Mouse (Mus musculus) myocyte (in vitro differentiated cells): ENCODE measurements around the gene Morf4l1. TPM values are rescaled to one million over a fixed set of nuclear protein-coding genes. Genes with fewer than 3 reads are reported as not detected.

Experiments
- H3K27me3 ChIP-seq: one replicate; pipeline ENCODE4 v1.6.1; 2011; ENCODE audit not compliant: control insufficient read depth, insufficient read depth, insufficient read length
- H3K36me3 ChIP-seq: one replicate; pipeline ENCODE4 v1.6.1; 2011; ENCODE audit not compliant: control insufficient read depth, insufficient read depth
- H3K4me2 ChIP-seq: one replicate; pipeline ENCODE4 v1.6.1; 2011; ENCODE audit warnings: low read depth, control low read depth
- H3K4me3 ChIP-seq: one replicate; pipeline ENCODE4 v1.5.1; 2011; ENCODE audit warnings: mild to moderate bottlenecking, control low read depth, moderate library complexity
- H3K79me2 ChIP-seq: one replicate; pipeline ENCODE4 v1.6.1; 2011; ENCODE audit not compliant: control insufficient read depth, insufficient read depth
- H3ac ChIP-seq: one replicate; pipeline ENCODE4 v1.6.1; 2011; ENCODE audit not compliant: control insufficient read depth, insufficient read length
- CEBPB ChIP-seq: IDR thresholded peaks from 2 replicates; pipeline ENCODE4 v1.6.1; 2011; ENCODE audit warnings: mild to moderate bottlenecking, moderate library complexity; ENCODE audit not compliant: poor library complexity, insufficient read depth, severe bottlenecking
- E2F4 ChIP-seq: IDR thresholded peaks from one replicate; pipeline ENCODE4 v1.6.1; 2011; ENCODE audit warnings: mild to moderate bottlenecking, control low read depth, moderate library complexity; ENCODE audit not compliant: insufficient read depth
- MAX ChIP-seq: IDR thresholded peaks from one replicate; pipeline ENCODE4 v1.6.1; 2011; ENCODE audit warnings: low read depth, mild to moderate bottlenecking, control low read depth
- MYOD1 ChIP-seq, 3 experiments: IDR thresholded peaks; one replicate each; pipeline ENCODE4 v1.6.1; 2011; ENCODE audit warnings: control low read depth in 2 of 3, low read depth in 2 of 3, mild to moderate bottlenecking in 2 of 3, moderate library complexity in 1 of 3; ENCODE audit not compliant: insufficient read length in 2 of 3, control insufficient read depth in 1 of 3
- MYOG ChIP-seq, 3 experiments: IDR thresholded peaks; one replicate each; pipeline ENCODE4 v1.6.1; 2011; ENCODE audit warnings: control low read depth in 2 of 3, low read depth in 2 of 3, mild to moderate bottlenecking in 2 of 3; ENCODE audit not compliant: insufficient read length in 2 of 3, control insufficient read depth in 1 of 3, insufficient read depth in 1 of 3
- POLR2A ChIP-seq: IDR thresholded peaks from one replicate; pipeline ENCODE4 v1.6.1; 2011; ENCODE audit warnings: low read depth, mild to moderate bottlenecking, control low read depth, moderate library complexity; ENCODE audit not compliant: insufficient read length
- POLR2AphosphoS2 ChIP-seq: IDR thresholded peaks from one replicate; pipeline ENCODE4 v1.6.1; 2011; ENCODE audit warnings: low read depth, control low read depth; ENCODE audit not compliant: insufficient read length
- REST ChIP-seq: IDR thresholded peaks from one replicate; pipeline ENCODE4 v1.6.1; 2011; ENCODE audit warnings: mild to moderate bottlenecking, control low read depth, moderate library complexity; ENCODE audit not compliant: insufficient read depth, insufficient read length
- SRF ChIP-seq: IDR thresholded peaks from one replicate; pipeline ENCODE4 v1.6.1; 2011; ENCODE audit warnings: low read depth; ENCODE audit not compliant: control insufficient read depth, insufficient read length
- TCF12 ChIP-seq: IDR thresholded peaks from one replicate; pipeline ENCODE4 v1.6.1; 2011; ENCODE audit warnings: mild to moderate bottlenecking, control low read depth; ENCODE audit not compliant: poor library complexity, insufficient read depth, severe bottlenecking
- TCF3 ChIP-seq: IDR thresholded peaks from one replicate; pipeline ENCODE4 v1.6.1; 2011; ENCODE audit warnings: low read depth, control low read depth; ENCODE audit not compliant: insufficient read length
- USF1 ChIP-seq: IDR thresholded peaks from one replicate; pipeline ENCODE4 v1.6.1; 2011; ENCODE audit warnings: low read depth, mild to moderate bottlenecking, control low read depth, moderate library complexity
- polyA plus RNA-seq: library from polyadenylated mRNA; unstranded; fragments of >200 nt; fragmentation: generic; extraction: Trizol; gene quantifications from one replicate; pipeline ENCODE4 v1.2.1, GENCODE M21; 2012; ENCODE audit warnings: missing spikeins

The Morf4l1 gene
- polyA plus RNA-seq, 1 experiment, result 204 TPM

DNA sequence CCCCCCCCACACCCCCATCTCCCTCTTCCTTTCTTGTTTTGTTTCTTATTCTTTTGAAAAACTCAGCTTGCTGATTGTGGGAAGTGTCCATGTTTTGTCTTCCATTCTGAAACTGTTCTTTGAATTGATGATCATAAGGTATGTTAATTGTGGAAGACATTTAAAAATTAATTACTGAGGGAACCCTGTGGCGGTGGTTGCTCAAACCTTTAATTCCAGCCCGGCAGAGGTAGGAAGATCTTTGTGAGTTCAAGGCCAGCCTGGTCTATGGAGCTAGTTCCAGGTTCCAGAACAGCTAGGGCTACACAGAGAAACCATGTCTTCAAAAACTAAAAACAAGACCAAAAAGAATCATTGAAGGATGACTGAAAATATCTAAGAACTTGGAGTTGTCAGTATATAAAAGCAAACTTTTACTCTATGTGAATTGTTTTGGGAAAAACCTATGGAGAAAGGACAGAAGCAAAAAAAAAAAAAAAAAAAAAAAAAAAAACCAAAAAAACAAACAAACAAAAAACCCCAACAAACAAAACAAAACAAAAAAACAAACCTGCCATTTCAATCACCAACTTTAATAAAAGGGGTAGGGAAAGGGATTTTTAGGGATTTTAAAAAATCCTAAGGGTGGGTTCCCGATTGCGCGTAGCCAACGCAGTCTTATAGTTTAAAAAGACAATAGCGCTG is 11.0 kb upstream of the Morf4l1 start:
- TF ChIP-seq TCF3 (no peak), POLR2A (no peak), MYOD1 (IDR thresholded peaks at IDR 0.05; ENCODE audit: control insufficient read depth in 1 of 3, insufficient read length in 2 of 3, low read depth in 2 of 3) (no peak), REST (no peak), E2F4 (no peak), SRF (no peak), TCF12 (no peak), USF1 (no peak), POLR2AphosphoS2 (no peak), MAX (no peak), MYOG (IDR thresholded peaks at IDR 0.05; ENCODE audit: control insufficient read depth in 1 of 3, insufficient read depth in 1 of 3, insufficient read length in 2 of 3, low read depth in 2 of 3) (no peak), CEBPB (no peak)
- no peak overlapping the region for H3K4me3 ChIP-seq

DNA sequence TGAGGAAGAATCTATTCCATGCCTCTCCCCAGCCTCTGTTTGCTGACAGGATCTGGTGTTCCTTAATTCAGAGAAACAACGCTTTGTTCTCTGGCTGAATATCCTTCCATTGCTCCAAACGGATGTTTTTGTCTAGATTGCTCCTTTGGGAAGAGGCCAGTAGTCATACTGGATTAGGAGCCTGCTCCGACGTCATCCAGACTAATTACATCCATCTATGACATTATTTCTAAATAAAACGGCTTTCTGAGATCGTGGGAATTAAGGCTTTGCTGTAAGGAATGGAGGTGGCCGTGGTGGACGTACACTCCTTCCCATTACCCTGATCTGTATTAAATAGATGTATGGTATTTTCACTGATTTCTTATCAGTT is 10.3 kb upstream of the Morf4l1 start:
- Histone ChIP-seq H3K79me2 (no peaks in the 10 kb centered on the region), H3K4me2 (no peak overlapping the region), H3K4me3 (no peak overlapping the region), H3ac (no peak overlapping the region), H3K27me3 (no peaks in the 10 kb centered on the region), H3K36me3 (no peaks in the 10 kb centered on the region)
- no peak for TF ChIP-seq MYOG (IDR thresholded peaks at IDR 0.05; ENCODE audit: control insufficient read depth in 1 of 3, insufficient read depth in 1 of 3, insufficient read length in 2 of 3, low read depth in 2 of 3)
- no peak for TF ChIP-seq TCF12
- TF ChIP-seq TCF3, result no peak
- TF ChIP-seq USF1, result no peak
- no peak for TF ChIP-seq REST
- TF ChIP-seq MYOD1 (IDR thresholded peaks at IDR 0.05; ENCODE audit: control insufficient read depth in 1 of 3, insufficient read length in 2 of 3, low read depth in 2 of 3), result no peak
- no peak for TF ChIP-seq SRF
- TF ChIP-seq E2F4, result no peak
- no peak for TF ChIP-seq MAX
- TF ChIP-seq CEBPB, result no peak
- TF ChIP-seq POLR2A, result no peak
- no peak for TF ChIP-seq POLR2AphosphoS2

More for the DNA sequence above, 11.0 kb upstream of the Morf4l1 start:
- Histone ChIP-seq H3K79me2 (no peaks in the 10 kb centered on the region), H3K36me3 (no peaks in the 10 kb centered on the region), H3K27me3 (no peaks in the 10 kb centered on the region), H3K4me2 (no peak overlapping the region), H3ac (no peak overlapping the region)

DNA sequence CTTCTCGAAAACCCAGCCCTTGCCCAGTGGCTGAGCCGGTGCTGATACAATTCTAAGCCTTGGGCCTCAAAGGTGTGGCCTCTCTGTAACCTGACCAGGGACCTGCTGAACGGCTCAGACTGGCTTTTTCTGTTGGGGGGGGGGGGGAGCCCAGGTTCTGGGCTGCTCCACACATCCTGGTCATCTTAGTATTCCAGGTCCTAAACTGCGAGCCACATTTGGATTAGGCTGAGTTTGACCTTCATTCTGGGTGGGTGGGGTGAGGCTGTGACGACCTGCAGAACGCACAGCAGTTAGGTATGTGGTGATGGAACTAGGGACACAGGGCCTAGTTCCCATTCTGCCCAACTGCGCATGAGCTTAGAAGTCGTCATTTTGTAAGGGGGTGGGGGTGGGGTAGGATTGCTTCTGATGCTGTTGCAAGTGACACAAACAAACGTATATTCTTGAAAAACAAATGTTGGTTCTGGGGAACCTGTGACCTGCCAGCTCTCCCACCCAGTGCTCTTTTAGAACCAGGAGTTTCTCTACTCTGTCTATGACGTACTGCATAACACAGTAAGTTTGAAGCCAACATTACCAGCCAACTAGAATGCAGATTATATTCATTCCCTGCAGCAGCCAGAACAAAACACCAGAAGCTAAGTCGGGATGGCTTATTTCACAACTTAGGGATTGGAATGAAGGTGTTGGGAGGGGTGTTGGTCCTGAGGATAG is 9.7 kb upstream of the Morf4l1 start:
- H3ac ChIP-seq, result no peak overlapping the region
- no peak for TF ChIP-seq USF1
- no peaks in the 10 kb centered on the region for H3K79me2 ChIP-seq
- H3K4me3 ChIP-seq, result no peak overlapping the region
- H3K27me3 ChIP-seq, result no peaks in the 10 kb centered on the region
- H3K36me3 ChIP-seq, result no peaks in the 10 kb centered on the region
- no peak overlapping the region for H3K4me2 ChIP-seq

DNA sequence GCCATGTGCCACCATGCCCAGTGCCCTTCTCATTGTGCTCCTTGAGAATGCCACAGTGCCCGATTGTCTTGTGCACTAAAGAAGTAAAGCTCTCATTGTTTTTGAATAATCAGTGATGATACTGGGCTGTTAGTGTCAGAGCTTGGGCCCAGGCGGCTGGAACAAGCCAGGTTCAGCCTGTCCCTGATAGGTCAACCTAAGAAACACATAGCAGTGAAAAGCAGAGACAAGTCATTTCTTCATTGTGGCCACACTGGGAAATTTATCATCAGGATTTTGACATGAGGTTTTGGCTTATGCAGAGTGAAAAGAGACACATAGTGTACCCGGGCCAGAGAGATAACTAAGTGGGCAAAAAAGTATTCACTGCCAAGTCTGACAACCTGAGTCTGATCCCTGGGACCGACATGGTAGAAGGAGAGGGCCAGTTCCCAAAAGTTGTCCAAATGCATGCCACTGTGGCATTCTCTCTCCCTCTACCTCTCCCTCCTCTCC is 7.7 kb upstream of the Morf4l1 start:
- no peak overlapping the region for H3ac ChIP-seq
- H3K79me2 ChIP-seq, result no peaks in the 10 kb centered on the region
- H3K27me3 ChIP-seq, result no peaks in the 10 kb centered on the region
- no peak overlapping the region for H3K4me3 ChIP-seq
- H3K4me2 ChIP-seq, result no peak overlapping the region
- TF ChIP-seq TCF12, result no peak
- no peak for TF ChIP-seq TCF3
- no peak for TF ChIP-seq MYOG (IDR thresholded peaks at IDR 0.05; ENCODE audit: control insufficient read depth in 1 of 3, insufficient read depth in 1 of 3, insufficient read length in 2 of 3, low read depth in 2 of 3)
- TF ChIP-seq REST, result no peak
- no peak for TF ChIP-seq CEBPB
- TF ChIP-seq SRF, result no peak
- no peak for TF ChIP-seq MAX
- no peak for TF ChIP-seq POLR2AphosphoS2
- TF ChIP-seq E2F4, result no peak
- TF ChIP-seq MYOD1 (IDR thresholded peaks at IDR 0.05; ENCODE audit: control insufficient read depth in 1 of 3, insufficient read length in 2 of 3, low read depth in 2 of 3), result no peak
- no peak for TF ChIP-seq POLR2A
- no peak for TF ChIP-seq USF1
- H3K36me3 ChIP-seq, result no peaks in the 10 kb centered on the region

DNA sequence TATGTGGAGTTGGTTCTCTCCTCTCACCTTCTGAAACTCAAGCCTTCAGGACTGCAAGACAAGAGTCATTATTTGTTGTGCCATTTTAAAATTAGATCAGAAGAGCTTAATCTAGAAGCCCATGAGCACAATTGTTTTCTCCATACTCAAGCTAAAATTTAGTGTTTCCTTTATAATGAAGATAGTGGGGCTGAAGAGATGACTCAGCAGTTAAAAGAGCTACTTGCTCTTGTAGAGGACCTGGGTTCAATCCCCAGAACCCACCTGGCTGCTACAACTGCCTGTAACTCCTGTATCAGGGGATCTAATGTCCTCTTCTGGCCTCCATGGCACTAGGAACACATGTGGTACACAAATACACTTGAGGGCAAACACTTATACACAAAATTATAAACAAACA is 2.7 kb upstream of the Morf4l1 start:
- no peaks in the 10 kb centered on the region for H3K36me3 ChIP-seq
- no peaks in the 10 kb centered on the region for H3K27me3 ChIP-seq
- H3K4me2 ChIP-seq, result no peak overlapping the region
- no peak overlapping the region for H3K4me3 ChIP-seq
- TF ChIP-seq TCF3 (no peak), USF1 (no peak), CEBPB (no peak), MYOD1 (IDR thresholded peaks at IDR 0.05; ENCODE audit: control insufficient read depth in 1 of 3, insufficient read length in 2 of 3, low read depth in 2 of 3) (no peak), POLR2A (no peak), SRF (no peak), TCF12 (no peak), REST (no peak), MAX (no peak), POLR2AphosphoS2 (no peak), E2F4 (no peak), MYOG (IDR thresholded peaks at IDR 0.05; ENCODE audit: control insufficient read depth in 1 of 3, insufficient read depth in 1 of 3, insufficient read length in 2 of 3, low read depth in 2 of 3) (no peak)
- H3ac ChIP-seq, result no peak overlapping the region
- H3K79me2 ChIP-seq, result peaks cover 19% of the 10 kb centered on the region
